Mouse (Mus musculus): ENCODE data around the gene Slfn5.

- TF ChIP-seq FOSL1 (IDR thresholded peaks at IDR 0.05; ENCODE audit: insufficient read depth, low read length, poor library complexity, severe bottlenecking) (no peak), CTCF (IDR thresholded peaks at IDR 0.05; ENCODE audit: control insufficient read depth, insufficient read depth, insufficient read length) (peak; percentile 86), MYOG (IDR thresholded peaks at IDR 0.05; ENCODE audit: control insufficient read depth, extremely low read depth, insufficient read length) (no peak), MYOD1 (IDR thresholded peaks at IDR 0.05; ENCODE audit: control insufficient read depth, insufficient read length, low read depth) (no peak), MAX (IDR thresholded peaks at IDR 0.05) (peak; percentile 69), USF1 (IDR thresholded peaks at IDR 0.05; ENCODE audit: low read depth) (no peak), CEBPB (IDR thresholded peaks at IDR 0.05; ENCODE audit: low read depth) (no peak)
These were observed 43.2 kb upstream of the Slfn5 start, which contains the start of gene Nle1 for GRCm38 (mm10) chr11:82907651-82908607.
